Mouse (Mus musculus): ENCODE measurements at regions not wholly inside any gene's neighbourhood (a gene's known extent, or its start where the extent isn't known, plus 50 kb on each side); places are given as distances from the start of the nearest gene placed in this dataset.

DNA sequence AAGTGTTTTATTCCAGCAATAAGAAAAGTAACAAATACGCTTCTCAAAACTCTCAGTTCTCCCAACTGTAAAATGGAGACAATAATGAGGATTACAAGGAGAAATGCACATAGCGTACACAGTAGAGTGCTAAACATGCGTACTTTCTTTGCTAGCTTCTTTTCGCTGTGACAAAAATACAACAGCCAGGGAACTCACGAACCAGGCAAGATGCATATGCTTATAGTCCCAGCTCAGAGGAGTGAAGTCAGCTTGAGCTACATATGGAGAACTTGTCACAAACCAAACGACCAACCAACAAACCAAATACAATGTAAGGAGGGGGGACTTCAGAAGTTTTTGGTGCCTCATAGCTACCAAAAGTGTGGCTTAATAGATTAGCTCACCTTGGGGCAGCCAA lies 313.3 kb downstream of the Cog6 start:
- no peak for DNase-seq (ENCODE audit: low read depth, low spot score)

DNA sequence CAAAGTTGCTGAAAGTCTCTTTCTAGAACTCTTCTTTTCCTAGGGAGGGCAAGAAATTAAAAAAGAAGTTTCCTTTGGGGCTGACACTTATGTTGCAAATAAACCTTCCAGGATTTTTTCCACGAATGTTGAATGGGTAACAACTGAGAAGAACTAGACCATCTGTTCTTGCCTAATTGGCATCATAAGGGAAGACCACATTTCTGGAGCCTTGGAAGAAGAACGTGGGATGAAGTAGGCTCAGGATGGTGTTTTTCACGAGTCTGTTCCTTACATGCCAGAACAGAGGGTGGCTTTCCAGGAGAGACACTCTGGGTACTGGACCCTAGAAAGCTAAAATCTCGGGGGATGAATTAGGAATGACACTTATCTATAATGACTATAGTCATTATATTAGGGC lies 314.1 kb downstream of the Cog6 start:
- no peak for DNase-seq (ENCODE audit: low read depth, low spot score)

DNA sequence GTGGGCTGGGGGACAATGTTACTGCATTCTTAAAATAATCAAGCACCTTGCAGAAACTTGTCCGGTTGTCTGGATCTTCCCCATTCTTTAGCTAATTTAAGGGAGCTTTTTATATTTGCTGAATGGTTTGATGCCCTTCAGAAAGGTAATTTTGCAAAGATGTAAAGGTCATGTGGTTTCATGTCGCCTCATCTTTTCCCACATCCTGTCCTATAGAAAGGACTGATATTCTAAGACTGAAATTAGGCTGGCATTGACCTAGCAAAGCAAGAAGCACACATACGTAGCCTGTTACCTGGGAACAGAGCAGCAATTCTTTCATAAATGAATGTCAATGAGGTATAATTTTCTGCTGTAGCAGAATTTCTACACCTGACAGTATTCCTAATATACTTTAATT lies 315.4 kb downstream of the Cog6 start:
- DNase-seq (ENCODE audit: low read depth, low spot score), result no peak

DNA sequence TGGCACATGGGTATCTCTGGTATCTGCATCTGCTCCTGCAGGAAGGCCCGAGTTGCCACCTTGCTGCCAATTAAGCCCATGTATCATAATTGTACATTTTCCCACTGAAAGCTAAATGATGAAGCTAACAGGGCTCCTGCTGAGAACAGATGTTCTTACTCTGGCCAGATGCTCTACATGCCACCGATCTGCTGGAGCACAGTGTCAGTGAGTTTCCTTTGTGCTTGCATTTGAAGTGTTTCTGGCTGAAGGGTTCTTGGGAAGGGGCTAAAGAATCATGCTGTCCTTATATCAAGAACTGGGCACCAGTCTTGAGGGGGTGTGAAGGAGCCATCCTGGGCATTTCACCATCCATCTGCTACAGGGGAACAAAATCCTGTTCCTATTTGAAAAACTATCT lies 323.2 kb downstream of the Cog6 start:
- DNase-seq (ENCODE audit: low read depth, low spot score), result no peak

DNA sequence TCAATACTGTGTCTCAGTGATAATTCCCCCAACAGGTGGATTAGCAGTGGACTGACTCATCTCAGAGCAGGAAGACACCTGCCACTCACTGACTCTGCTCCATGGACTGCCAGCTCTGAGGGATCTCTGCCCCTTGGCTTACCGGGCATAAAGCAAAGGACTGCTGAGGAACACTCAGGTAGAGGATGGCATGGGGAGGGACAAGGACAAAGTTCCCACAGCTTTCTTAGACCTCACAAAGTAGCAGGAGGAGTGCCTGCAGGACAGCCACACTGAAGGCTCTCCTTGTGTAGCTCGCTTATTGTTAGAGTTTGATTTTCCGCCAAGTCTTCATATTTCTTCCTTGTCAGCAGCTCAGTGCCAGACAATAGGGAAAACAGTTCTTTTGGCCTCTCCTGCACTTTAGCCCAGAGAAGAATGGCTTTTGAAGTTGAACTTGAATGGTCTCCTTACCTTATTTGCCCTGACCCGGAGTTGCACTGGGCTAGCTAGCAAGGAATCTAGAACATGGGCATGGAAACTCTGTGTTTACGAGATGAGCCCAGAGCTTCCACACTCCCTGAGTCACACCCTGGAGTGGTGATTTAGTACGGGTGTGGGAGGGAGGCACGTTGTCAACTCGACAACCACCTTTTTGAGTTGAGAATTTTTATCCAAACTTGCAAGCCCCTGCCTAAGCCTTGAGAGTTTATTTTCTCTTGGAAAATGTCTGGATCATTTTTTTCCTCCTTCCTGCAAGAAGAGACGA lies 331.4 kb downstream of the Cog6 start:
- DNase-seq (ENCODE audit: low read depth, low spot score), result peak; percentile 81

DNA sequence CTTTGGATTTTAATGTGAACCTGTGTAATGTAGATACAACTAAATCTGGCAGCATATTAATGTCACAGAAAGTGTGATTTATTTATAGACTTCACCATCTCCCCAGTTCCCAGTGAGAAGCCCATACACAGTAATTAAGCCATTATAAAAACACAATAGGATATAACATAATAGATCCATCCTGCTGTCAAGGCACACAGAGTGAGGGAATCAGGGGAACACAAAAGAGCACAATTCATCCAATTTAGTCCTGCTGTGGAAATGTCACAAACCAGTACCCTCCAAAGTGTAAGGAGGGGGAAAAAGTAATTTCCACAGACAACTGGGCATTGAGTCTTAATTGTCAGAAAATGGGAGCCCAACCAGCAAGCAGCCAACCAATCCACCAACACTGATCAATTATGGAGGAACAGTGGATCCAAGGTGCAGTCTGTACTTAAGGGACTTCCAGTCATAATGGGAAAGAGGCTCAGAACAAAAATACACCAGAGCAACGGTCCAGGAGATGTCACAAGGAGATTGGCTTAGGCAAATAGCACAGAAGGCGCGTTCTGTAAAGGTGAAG lies 336.1 kb downstream of the Cog6 start:
- no peak for DNase-seq (ENCODE audit: low read depth, low spot score)

DNA sequence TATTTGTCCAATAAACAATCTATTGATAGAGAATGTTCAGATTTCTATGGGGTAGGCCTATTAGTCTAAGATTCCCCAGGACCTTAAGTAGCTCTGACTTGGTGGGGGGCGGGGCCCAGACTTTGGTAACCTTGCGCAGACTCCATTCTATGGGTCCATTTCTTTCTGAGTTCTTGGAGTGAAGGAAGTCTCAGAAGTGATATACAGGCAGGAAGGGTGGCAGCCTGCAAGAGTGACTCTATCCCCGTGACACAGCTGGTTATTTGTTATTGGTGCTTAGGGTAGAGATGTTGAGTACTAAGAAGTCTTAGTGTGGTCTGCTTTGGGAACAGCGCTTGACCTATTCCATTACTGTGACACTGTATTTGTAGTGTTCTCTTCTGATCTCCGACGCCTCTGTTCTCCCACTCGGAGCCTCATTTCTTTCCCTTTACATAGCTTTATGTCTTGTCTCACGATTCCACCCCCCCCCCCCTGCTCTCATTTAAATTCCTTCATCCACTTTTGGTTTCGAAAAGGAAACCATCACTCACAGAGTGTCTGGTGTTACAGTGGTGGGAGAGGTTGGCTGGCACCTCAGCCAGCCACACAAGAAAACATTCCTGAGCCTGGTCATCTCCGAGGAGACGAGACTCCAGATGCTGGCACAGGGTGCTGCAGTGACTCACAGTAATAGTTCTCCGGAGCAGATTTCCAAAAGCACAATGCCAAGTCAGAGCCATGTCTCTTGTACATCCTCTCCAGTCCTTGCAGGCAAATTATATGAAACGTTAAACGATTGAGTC lies 340.0 kb downstream of the Cog6 start:
- peak; percentile 96 for DNase-seq (ENCODE audit: low read depth, low spot score)

GRCm38 (mm10) chr3:52670628-52671028 lies 346.4 kb downstream of the Cog6 start:
- no peak for DNase-seq (ENCODE audit: low read depth, low spot score)

- no peak for DNase-seq (ENCODE audit: low read depth, low spot score)
Observed at GRCm38 (mm10) chr3:52663161-52663602, 353.9 kb downstream of the Cog6 start.

GRCm38 (mm10) chr3:52662164-52662908 lies 354.7 kb downstream of the Cog6 start:
- no peak for DNase-seq (ENCODE audit: low read depth, low spot score)

GRCm38 (mm10) chr3:52653006-52653405 lies 364.0 kb downstream of the Cog6 start:
- DNase-seq (ENCODE audit: low read depth, low spot score), result no peak

DNA sequence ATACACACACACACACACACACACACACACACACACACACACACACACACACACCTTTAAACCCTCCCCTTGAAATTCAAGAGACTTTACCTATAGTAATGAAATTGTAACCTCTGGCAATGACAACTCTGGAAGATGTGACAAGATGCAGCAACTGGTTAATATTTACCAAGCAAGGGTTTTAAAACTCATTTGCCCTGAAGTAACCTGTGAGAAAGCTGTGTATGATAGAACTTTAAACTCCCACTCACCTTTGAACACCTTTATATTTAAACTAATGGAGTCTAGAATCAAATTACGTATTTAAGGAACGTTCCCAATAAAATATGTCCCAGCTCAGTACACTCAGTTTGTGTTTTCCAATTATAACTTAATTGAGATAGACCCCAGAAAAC lies 364.6 kb downstream of the Cog6 start:
- DNase-seq (ENCODE audit: low read depth, low spot score), result no peak

DNA sequence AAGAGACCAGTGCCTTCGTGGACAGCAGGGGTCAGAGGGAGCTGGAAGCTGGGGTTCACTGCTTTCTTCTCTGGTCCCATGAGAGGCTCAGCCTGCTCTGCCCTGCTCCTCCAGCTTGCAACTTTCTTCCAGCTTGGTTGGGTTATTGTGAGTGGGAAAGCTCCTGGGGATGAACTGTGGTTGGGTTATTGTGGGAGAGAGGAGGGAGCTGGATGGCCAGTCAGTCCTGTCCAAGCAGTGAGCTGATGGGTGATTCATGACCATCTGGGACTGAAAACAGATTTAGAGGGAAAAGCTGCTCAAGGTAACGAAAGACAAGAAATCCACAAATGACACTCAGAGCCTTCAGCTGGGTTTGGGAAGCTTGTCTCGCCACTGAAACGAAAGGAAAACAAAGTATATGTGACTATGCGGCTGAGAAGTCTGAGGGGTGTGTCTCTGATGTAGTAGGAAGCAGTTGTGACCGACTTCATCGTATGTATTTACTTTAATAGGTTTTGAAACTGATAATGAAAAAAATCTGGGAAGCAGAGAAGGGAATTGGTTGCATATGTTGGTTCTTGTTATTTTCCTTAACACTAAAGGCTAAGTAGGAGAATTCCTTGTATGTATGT lies 365.1 kb downstream of the Cog6 start:
- DNase-seq (ENCODE audit: low read depth, low spot score), result peak; percentile 61

- no peak for DNase-seq (ENCODE audit: low read depth, low spot score)
Observed at GRCm38 (mm10) chr3:52650071-52650470, 367.0 kb downstream of the Cog6 start.

GRCm38 (mm10) chr3:52648836-52649500 lies 368.1 kb downstream of the Cog6 start:
- peak; percentile 38 for DNase-seq (ENCODE audit: low read depth, low spot score)

GRCm38 (mm10) chr3:52647900-52648299 lies 369.1 kb downstream of the Cog6 start:
- DNase-seq (ENCODE audit: low read depth, low spot score), result no peak

DNA sequence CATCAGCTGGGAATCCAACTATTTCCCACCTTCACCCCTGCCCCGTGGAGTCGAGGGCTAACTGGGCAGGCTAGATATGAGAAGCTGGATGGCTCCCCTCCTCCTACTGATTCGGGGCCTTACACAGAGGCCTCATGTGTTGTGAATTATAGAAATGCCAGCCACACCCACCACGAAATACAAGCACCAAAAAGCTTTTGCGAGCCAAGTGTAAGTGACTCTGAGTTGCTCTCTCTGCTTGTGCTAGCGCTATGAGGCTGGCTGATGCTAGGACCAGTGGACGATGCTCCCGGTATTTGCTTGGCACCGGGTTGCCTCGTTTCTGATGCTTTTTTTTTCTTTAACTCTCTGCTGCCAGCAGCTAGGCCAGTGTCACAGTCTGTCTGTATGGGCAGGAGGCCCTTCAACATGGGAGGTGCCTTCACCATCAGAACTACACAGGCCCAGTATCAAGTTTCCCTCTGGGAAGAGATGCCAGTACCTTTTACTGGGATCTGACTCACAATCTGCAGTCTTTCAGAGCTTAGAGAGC lies 369.8 kb downstream of the Cog6 start:
- peak; percentile 83 for DNase-seq (ENCODE audit: low read depth, low spot score)

DNA sequence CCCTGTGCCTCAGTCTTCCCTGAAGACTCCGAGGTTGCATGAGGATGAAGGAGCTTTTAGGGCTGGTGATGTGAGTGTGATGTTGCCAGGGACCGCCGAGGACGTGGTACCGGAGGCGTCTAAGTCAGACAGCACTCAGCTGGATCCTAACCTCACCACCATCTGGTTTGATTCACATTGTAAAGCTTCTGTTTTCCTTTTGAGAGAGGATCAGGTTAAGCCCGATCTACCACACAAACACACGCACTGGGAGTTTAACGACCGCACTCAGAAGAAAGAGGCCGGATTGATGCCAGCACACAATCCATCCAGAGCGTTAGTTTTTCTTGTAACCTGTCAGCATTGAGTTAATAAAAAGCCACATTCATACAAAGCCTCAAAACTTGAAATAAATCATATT lies 371.9 kb downstream of the Cog6 start:
- no peak for DNase-seq (ENCODE audit: low read depth, low spot score)

DNA sequence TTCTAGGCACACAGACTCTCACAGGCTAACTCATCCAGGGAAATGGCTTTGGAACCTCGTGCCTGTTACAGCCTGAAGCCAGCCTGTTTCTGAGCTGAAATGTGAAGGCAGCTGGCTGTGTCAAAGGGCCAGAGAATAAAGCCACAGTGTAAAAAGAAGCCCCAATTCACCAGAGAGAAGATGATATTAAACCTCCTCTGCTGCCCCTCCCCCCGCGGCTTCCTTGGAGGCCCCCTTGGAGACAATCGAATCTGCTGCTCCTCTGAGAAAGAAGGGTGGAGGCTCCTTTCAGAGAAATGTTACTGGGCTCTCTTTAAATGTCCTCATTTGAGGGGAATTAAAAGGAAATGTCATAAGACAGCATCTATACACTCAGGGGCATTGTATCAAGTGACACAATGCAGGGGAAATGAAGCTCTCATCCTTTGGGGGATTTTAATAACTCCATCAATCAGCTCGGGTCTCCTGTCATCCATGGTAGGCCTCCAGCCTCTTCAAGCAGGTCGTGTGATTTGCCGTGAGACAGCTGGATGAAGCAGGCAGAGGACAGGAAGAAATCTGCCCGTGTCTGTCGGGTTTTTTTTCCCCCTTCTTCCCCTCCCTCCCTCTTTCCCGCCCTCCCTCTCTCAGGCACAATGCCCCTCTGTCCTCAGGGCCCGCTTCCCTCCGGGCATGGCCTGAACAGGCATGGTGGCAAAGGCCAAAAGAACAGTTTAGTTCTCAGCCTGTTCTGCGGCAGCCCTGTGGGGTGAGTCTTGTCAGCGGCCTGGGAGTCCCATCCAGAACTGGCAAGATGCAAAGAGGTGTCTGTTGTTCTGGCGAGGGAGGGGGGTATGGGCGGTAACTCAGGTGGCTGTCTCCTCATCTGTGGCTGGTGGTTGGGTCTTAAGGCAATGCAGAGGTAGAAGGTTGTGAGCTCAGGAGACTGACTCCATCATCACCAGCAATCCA lies 372.6 kb downstream of the Cog6 start:
- no peak for DNase-seq (ENCODE audit: low read depth, low spot score)

DNA sequence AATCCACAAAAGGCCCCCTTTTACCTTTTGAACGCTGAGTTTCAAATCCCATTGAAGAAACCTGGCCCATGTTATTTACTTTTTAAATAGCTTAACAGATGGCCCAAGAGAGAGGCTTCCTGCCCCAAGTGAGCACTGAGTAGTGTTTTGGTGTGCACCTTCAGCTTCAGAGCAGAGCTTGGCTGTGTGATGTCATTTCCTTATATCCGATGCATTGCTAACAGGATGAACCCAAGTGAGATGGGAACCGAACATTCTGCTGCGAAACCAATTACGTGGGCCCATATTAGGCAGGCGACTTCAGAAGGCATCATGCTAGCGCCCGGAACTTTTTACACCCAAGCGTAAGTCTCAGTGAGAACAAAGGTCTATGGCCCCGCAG lies 373.2 kb downstream of the Cog6 start:
- DNase-seq (ENCODE audit: low read depth, low spot score), result no peak
